Mouse (Mus musculus): ENCODE measurements around the gene Tssc4.

DNA sequence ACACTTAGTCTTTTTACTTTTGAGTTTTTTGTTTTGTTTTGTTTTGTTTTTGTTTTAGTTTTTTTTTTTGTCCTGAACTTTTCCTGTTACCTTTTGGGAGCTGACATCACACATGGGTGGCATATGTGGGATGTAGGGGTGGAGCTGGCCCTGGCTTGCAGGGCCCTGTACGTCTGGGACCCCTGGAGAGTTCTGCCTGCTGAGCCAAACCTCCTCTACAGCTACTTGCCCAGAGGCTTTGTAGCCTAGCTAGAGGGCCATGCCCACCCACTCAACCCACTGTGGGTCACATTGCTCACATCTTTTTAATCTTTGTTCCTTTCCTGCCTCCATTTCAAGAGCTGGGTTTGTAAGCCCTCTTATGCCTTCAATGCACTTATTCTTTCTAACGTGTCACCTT lies 1.6 kb upstream of the Tssc4 start:
- TF ChIP-seq POLR2A (IDR thresholded peaks at IDR 0.05; ENCODE audit: borderline replicate concordance, extremely low read depth, insufficient read depth, insufficient read length, poor library complexity, severe bottlenecking) (no peak), CTCF (IDR thresholded peaks at IDR 0.05; ENCODE audit: borderline replicate concordance, extremely low read depth, insufficient read depth, insufficient read length) (no peak)

Data from brain, embryonic 14.5 days (tissue).